Mouse (Mus musculus) CH12.LX (cell line): ENCODE measurements around the gene Gm3383. TPM values are rescaled to one million over a fixed set of nuclear protein-coding genes. Genes with fewer than 3 reads are reported as not detected.
"Not testable (repeated sequence)": the region's sequence is repeated elsewhere in the genome, so short reads cannot be mapped to it uniquely, and the experiment has no call there.

Experiments
- DNase-seq: peaks from one replicate; pipeline ENCODE4 v3.0.0-alpha.2; 2013; ENCODE audit errors: extremely low read depth
- H3K27ac ChIP-seq: 2 replicates; pipeline ENCODE4 v1.5.1; 2012; ENCODE audit warnings: low read depth, mild to moderate bottlenecking, control low read depth, moderate library complexity; ENCODE audit not compliant: insufficient read depth
- H3K27me3 ChIP-seq: replicated peaks from 2 replicates; pipeline ENCODE3; 2012; ENCODE audit warnings: inconsistent platforms
- H3K36me3 ChIP-seq, 2 experiments: replicated peaks in 1 of 2; 2 replicates each; pipeline versions ENCODE3 to v1.6.1; 2012; ENCODE audit warnings: inconsistent platforms in 1 of 2, low read length in 1 of 2, mild to moderate bottlenecking in 1 of 2, mixed read lengths in 1 of 2, moderate library complexity in 1 of 2; ENCODE audit not compliant: control insufficient read depth in 1 of 2, insufficient read depth in 1 of 2
- H3K4me1 ChIP-seq, 2 experiments: 2 replicates each; pipeline ENCODE4 v1.6.1; 2012; ENCODE audit warnings: inconsistent platforms in 1 of 2, moderate library complexity in 1 of 2; ENCODE audit not compliant: insufficient read depth in 2 of 2, control insufficient read depth in 1 of 2
- H3K4me2 ChIP-seq: 2 replicates; pipeline ENCODE4 v1.6.1; 2012; ENCODE audit warnings: low read depth, mild to moderate bottlenecking, control low read depth; ENCODE audit not compliant: poor library complexity, insufficient read depth, severe bottlenecking
- H3K4me3 ChIP-seq, 3 experiments: fragments of 150-350 bp in 1 of 3; sonication (generic) in 1 of 3; replicated peaks in 1 of 3; 2 replicates each; pipeline versions ENCODE3 to v1.5.1; 2011 to 2012; ENCODE audit warnings: low read depth in 2 of 3, low read length in 2 of 3, mild to moderate bottlenecking in 2 of 3, moderate library complexity in 2 of 3, control low read depth in 1 of 3, improper control_type of control experiment in 1 of 3, inconsistent platforms in 1 of 3, mixed read lengths in 1 of 3; ENCODE audit not compliant: poor library complexity in 1 of 3
- H3K79me2 ChIP-seq: replicated peaks from 2 replicates; pipeline ENCODE4 v1.6.1; 2012; ENCODE audit warnings: mild to moderate bottlenecking, moderate library complexity; ENCODE audit not compliant: control insufficient read depth, poor library complexity, insufficient read depth, severe bottlenecking; ENCODE audit errors: extremely low read depth
- H3K9ac ChIP-seq: 2 replicates; pipeline ENCODE4 v1.6.1; 2012; ENCODE audit warnings: low read depth, mild to moderate bottlenecking, control low read depth, moderate library complexity; ENCODE audit not compliant: insufficient read depth
- H3K9me3 ChIP-seq: replicated peaks from 2 replicates; pipeline ENCODE3; 2012; ENCODE audit warnings: low read length, inconsistent platforms, mixed read lengths
- dilution Hi-C: fragments of 300-500 bp; cut with MboI; formaldehyde crosslinking; loops from 2 replicates; pipeline ENCODE4 v1.14.3; 2020; ENCODE audit warnings: low sequenced_read_pairs; ENCODE audit not compliant: extremely low pct_unique_long_range_greater_than_20kb, extremely low pct_ligation_motif_present
- in situ Hi-C: fragments of 300-500 bp; cut with MboI; formaldehyde crosslinking; loops from 3 replicates; pipeline ENCODE4 v1.14.3; 2019; ENCODE audit warnings: low sequenced_read_pairs, low pct_ligation_motif_present, low pct_unique_long_range_greater_than_20kb, mixed read lengths
- polyA plus RNA-seq: library from polyadenylated mRNA; unstranded; fragments of >175 nt; gene quantifications from 2 replicates; pipeline ENCODE4 v1.2.1, GENCODE M21; 2012; ENCODE audit warnings: low read depth; ENCODE audit not compliant: insufficient read length
- total RNA-seq, 2 experiments: library from RNA; depleted of rRNA; stranded (reverse); fragments of 300-350 nt in 1 of 2; fragments of >200 nt in 1 of 2; gene quantifications; 2 replicates each; pipeline ENCODE4 v1.2.3; 2012 to 2014

Gene Gm3383
- total RNA-seq (2012; rRNA removed) (not detected in 2 replicates), total RNA-seq (2014; rRNA removed) (not detected in 2 replicates), polyA plus RNA-seq (not detected in 2 replicates)

- H3K79me2 ChIP-seq, H3K4me2 ChIP-seq, H3K4me1 ChIP-seq, dilution Hi-C loops, H3K9me3 ChIP-seq, H3K36me3 ChIP-seq, H3K9ac ChIP-seq, in situ Hi-C loops, H3K4me3 ChIP-seq, H3K27me3 ChIP-seq, H3K27ac ChIP-seq, DNase-seq: not testable (repeated sequence)
These were observed at the start of gene Gm3383 for GRCm38 (mm10) chr14:5807882-5808281. Gm3383 (minus strand) TSS chr14:5807982.

- H3K9ac ChIP-seq, H3K4me3 ChIP-seq, DNase-seq, H3K4me2 ChIP-seq, H3K27ac ChIP-seq, H3K36me3 ChIP-seq, in situ Hi-C loops, H3K27me3 ChIP-seq, H3K9me3 ChIP-seq, H3K4me1 ChIP-seq, H3K79me2 ChIP-seq, dilution Hi-C loops: not testable (repeated sequence)
These were observed 48.1 kb upstream of the Gm3383 start for GRCm38 (mm10) chr14:5855911-5856310.

- H3K27ac ChIP-seq, H3K9ac ChIP-seq, H3K4me3 ChIP-seq, dilution Hi-C loops, H3K36me3 ChIP-seq, DNase-seq, H3K27me3 ChIP-seq, H3K9me3 ChIP-seq, H3K79me2 ChIP-seq, H3K4me1 ChIP-seq, H3K4me2 ChIP-seq, in situ Hi-C loops: not testable (repeated sequence)
These were observed 22.4 kb upstream of the Gm3383 start, which contains the start of gene Gm3424 for GRCm38 (mm10) chr14:5830229-5830628. Gm3424 (minus strand) TSS chr14:5830329.

GRCm38 (mm10) chr14:5812699-5813356 is 5.0 kb upstream of the Gm3383 start:
- H3K36me3 ChIP-seq, H3K9me3 ChIP-seq, H3K27ac ChIP-seq, H3K79me2 ChIP-seq, H3K4me1 ChIP-seq, DNase-seq, H3K4me2 ChIP-seq, dilution Hi-C loops, H3K9ac ChIP-seq, H3K4me3 ChIP-seq, H3K27me3 ChIP-seq, in situ Hi-C loops: not testable (repeated sequence)

- H3K4me3 ChIP-seq, H3K79me2 ChIP-seq, H3K27me3 ChIP-seq, dilution Hi-C loops, DNase-seq, H3K4me2 ChIP-seq, in situ Hi-C loops, H3K9me3 ChIP-seq, H3K9ac ChIP-seq, H3K27ac ChIP-seq, H3K4me1 ChIP-seq, H3K36me3 ChIP-seq: not testable (repeated sequence)
These were observed 66.3 kb downstream of the Gm3383 start, which contains the start of gene Gm3373 for GRCm38 (mm10) chr14:5741477-5741876. Gm3373 (minus strand) TSS chr14:5741577.

- H3K36me3 ChIP-seq, H3K27me3 ChIP-seq, DNase-seq, H3K4me2 ChIP-seq, in situ Hi-C loops, H3K9ac ChIP-seq, H3K27ac ChIP-seq, dilution Hi-C loops, H3K79me2 ChIP-seq, H3K4me1 ChIP-seq, H3K9me3 ChIP-seq, H3K4me3 ChIP-seq: not testable (repeated sequence)
These were observed 120.4 kb downstream of the Gm3383 start, which contains the start of gene Gm9603 for GRCm38 (mm10) chr14:5687357-5687756. Gm9603 (minus strand) TSS chr14:5687457.
